Mouse (Mus musculus) forebrain, embryonic 14.5 days (tissue): Measurements from ENCODE around the gene Dop1b. TPM values are rescaled to one million over a fixed set of nuclear protein-coding genes. Genes with fewer than 3 reads are reported as not detected.
"Not testable (repeated sequence)": the region's sequence is repeated elsewhere in the genome, so short reads cannot be mapped to it uniquely, and the experiment has no call there.

Experiments used
- ATAC-seq: fragments of 200-750 bp; cut with Nextera tagmentation; 2 replicates; pipeline ENCODE4 v1.8.0; 2017; ENCODE audit warnings: mild to moderate bottlenecking, moderate library complexity
- DNase-seq: peaks from one replicate; pipeline ENCODE4 v3.0.0-alpha.2; 2015; ENCODE audit warnings: low spot score
- H3K27ac ChIP-seq: fragments of 300-500 bp; sonication (generic); 2 replicates; pipeline ENCODE4 v1.5.1; 2014; ENCODE audit warnings: low read depth, mild to moderate bottlenecking, control low read depth, low read length, moderate library complexity
- H3K27me3 ChIP-seq: fragments of 300-500 bp; sonication (generic); replicated peaks from 2 replicates; pipeline ENCODE4 v1.6.1; 2014; ENCODE audit warnings: low read length, control low read depth, mixed read lengths; ENCODE audit not compliant: control insufficient read depth, insufficient read depth
- H3K36me3 ChIP-seq: fragments of 300-500 bp; sonication (generic); 2 replicates; pipeline ENCODE4 v1.6.1; 2014; ENCODE audit warnings: low read length, control low read depth; ENCODE audit not compliant: control insufficient read depth, insufficient read depth
- H3K4me1 ChIP-seq: fragments of 300-500 bp; sonication (generic); 2 replicates; pipeline ENCODE4 v1.6.1; 2014; ENCODE audit warnings: antibody characterized with exemption, low read length, control low read depth; ENCODE audit not compliant: control insufficient read depth, insufficient read depth
- H3K4me2 ChIP-seq: fragments of 300-500 bp; sonication (generic); 2 replicates; pipeline ENCODE4 v1.6.1; 2014; ENCODE audit warnings: mild to moderate bottlenecking, control low read depth, low read length
- H3K4me3 ChIP-seq: fragments of 300-500 bp; sonication (generic); 2 replicates; pipeline ENCODE4 v1.5.1; 2014; ENCODE audit warnings: low read depth, low read length, control low read depth
- H3K9ac ChIP-seq: fragments of 300-500 bp; sonication (generic); 2 replicates; pipeline ENCODE4 v1.6.1; 2014; ENCODE audit warnings: mild to moderate bottlenecking, low read length, control low read depth, moderate library complexity
- H3K9me3 ChIP-seq: fragments of 300-500 bp; sonication (generic); replicated peaks from 2 replicates; pipeline ENCODE4 v1.6.1; 2016; ENCODE audit warnings: low read length, control low read depth, mixed read lengths; ENCODE audit not compliant: control insufficient read depth
- WGBS: fragments of 180-500 bp; shearing (Covaris S2); extraction: QIAGEN DNeasy Blood & Tissue Kit; methylation state at CpG from one replicate; pipeline ENCODE4 v1.1.7; 2014; 5-methylcytosine and 5-hydroxymethylcytosine counted together
- polyA plus RNA-seq: library from polyadenylated mRNA; unstranded; fragments of >200 nt; fragmentation: Nextera tagmentation; extraction: Ambion mirVana; gene quantifications from 2 replicates; pipeline ENCODE4 v1.2.1, GENCODE M21; 2014

Dop1b gene
- polyA plus RNA-seq = 19.6 and 29.9 TPM in 2 replicates

- Histone ChIP-seq H3K9ac (peak within 1 kb of the TSS; percentile 83), H3K9me3 (no peaks in the 10 kb centered on the region), H3K4me3 (peak within 1 kb of the TSS; percentile 80), H3K4me1 (peaks cover 6% of the 10 kb centered on the region), H3K27me3 (0 out of 2 replicates have a peak, but pooled peaks cover under 1% of the 10 kb centered on the region), H3K27ac (peak within 1 kb of the TSS; percentile 70; the same call in 1 of the 2 replicates), H3K4me2 (peak within 1 kb of the TSS; percentile 85), H3K36me3 (no peaks in the 10 kb centered on the region)
- DNase-seq = peak; percentile 97
- WGBS = 1% methylated on average over 69 of the region's 77 CpGs
- ATAC-seq = peak; percentile 91
Measured at GRCm38 (mm10) chr16:93711411-93712188, at the start of gene Dop1b. TSS of gene Dop1b (plus strand) at chr16:93711904.

- Histone ChIP-seq H3K4me2 (no peak overlapping the region), H3K27ac (no peak overlapping the region), H3K9me3 (peaks cover 10% of the 10 kb centered on the region), H3K4me3 (no peak overlapping the region), H3K4me1 (no peaks in the 10 kb centered on the region), H3K36me3 (no peaks in the 10 kb centered on the region), H3K9ac (no peak overlapping the region), H3K27me3 (no peaks in the 10 kb centered on the region)
- ATAC-seq = no peak
- DNase-seq = no peak
Measured at GRCm38 (mm10) chr16:93667976-93668375, 43.7 kb upstream of the Dop1b start.

GRCm38 (mm10) chr16:93669521-93669920, 42.2 kb upstream of the Dop1b start:
- no peak for ATAC-seq

GRCm38 (mm10) chr16:93670466-93670865, 41.2 kb upstream of the Dop1b start:
- not testable (repeated sequence) for H3K9ac ChIP-seq, ATAC-seq, H3K4me2 ChIP-seq, H3K4me1 ChIP-seq, H3K27ac ChIP-seq, H3K27me3 ChIP-seq, H3K36me3 ChIP-seq, H3K4me3 ChIP-seq, DNase-seq, H3K9me3 ChIP-seq
- WGBS = 33% methylated on average over 4 of the region's 4 CpGs

More at GRCm38 (mm10) chr16:93669521-93669920, 42.2 kb upstream of the Dop1b start:
- Histone ChIP-seq H3K4me2 (no peak overlapping the region), H3K27ac (no peak overlapping the region), H3K4me1 (no peaks in the 10 kb centered on the region), H3K27me3 (no peaks in the 10 kb centered on the region), H3K36me3 (no peaks in the 10 kb centered on the region), H3K9ac (no peak overlapping the region), H3K9me3 (peaks cover 10% of the 10 kb centered on the region), H3K4me3 (no peak overlapping the region)
- DNase-seq = no peak

GRCm38 (mm10) chr16:93671064-93671463, 40.6 kb upstream of the Dop1b start:
- Histone ChIP-seq H3K27me3 (no peaks in the 10 kb centered on the region), H3K9ac (no peak overlapping the region), H3K27ac (no peak overlapping the region), H3K36me3 (no peaks in the 10 kb centered on the region), H3K4me2 (no peak overlapping the region), H3K9me3 (peaks cover 10% of the 10 kb centered on the region), H3K4me1 (no peaks in the 10 kb centered on the region), H3K4me3 (no peak overlapping the region)
- no peak for DNase-seq
- 95% methylated on average over 5 of the region's 5 CpGs for WGBS
- ATAC-seq = no peak

GRCm38 (mm10) chr16:93676376-93676775, 35.3 kb upstream of the Dop1b start:
- Histone ChIP-seq H3K27ac (no peak overlapping the region), H3K27me3 (peaks cover 3% of the 10 kb centered on the region; the same call in 1 of the 2 replicates), H3K4me3 (no peak overlapping the region), H3K4me2 (no peak overlapping the region), H3K9ac (no peak overlapping the region), H3K9me3 (no peaks in the 10 kb centered on the region), H3K4me1 (no peaks in the 10 kb centered on the region), H3K36me3 (no peaks in the 10 kb centered on the region)
- DNase-seq = no peak
- WGBS = 86% methylated on average over 5 of the region's 5 CpGs
- ATAC-seq = no peak

- Histone ChIP-seq H3K27me3 (peaks cover 21% of the 10 kb centered on the region), H3K4me2 (no peak overlapping the region), H3K27ac (no peak overlapping the region), H3K4me1 (peaks cover 4% of the 10 kb centered on the region), H3K36me3 (no peaks in the 10 kb centered on the region), H3K9me3 (no peaks in the 10 kb centered on the region), H3K4me3 (no peak overlapping the region), H3K9ac (no peak overlapping the region)
- WGBS = 86% methylated on average over 4 of the region's 4 CpGs
- DNase-seq = no peak
- no peak for ATAC-seq
Measured at GRCm38 (mm10) chr16:93678206-93678605, 33.5 kb upstream of the Dop1b start.

- H3K4me1 ChIP-seq = peaks cover 6% of the 10 kb centered on the region
- H3K27me3 ChIP-seq = peaks cover 28% of the 10 kb centered on the region
- no peak overlapping the region for H3K9ac ChIP-seq
- ATAC-seq = no peak
- H3K4me3 ChIP-seq = no peak overlapping the region
- H3K36me3 ChIP-seq = no peaks in the 10 kb centered on the region
- 45% methylated on average over 9 of the region's 9 CpGs for WGBS
- H3K4me2 ChIP-seq = no peak overlapping the region
- H3K27ac ChIP-seq = no peak overlapping the region
- no peaks in the 10 kb centered on the region for H3K9me3 ChIP-seq
- no peak for DNase-seq
Measured at GRCm38 (mm10) chr16:93679165-93679564, 32.5 kb upstream of the Dop1b start.

GRCm38 (mm10) chr16:93682156-93682688, 29.5 kb upstream of the Dop1b start:
- no peak for ATAC-seq
- Histone ChIP-seq H3K36me3 (no peaks in the 10 kb centered on the region), H3K9ac (no peak overlapping the region), H3K4me2 (peak overlapping the region; percentile 70), H3K27ac (no peak overlapping the region), H3K27me3 (peaks cover 40% of the 10 kb centered on the region), H3K4me1 (peaks cover 6% of the 10 kb centered on the region), H3K4me3 (0 out of 2 replicates have a peak overlapping the region, but pooled peaks have one; percentile 38), H3K9me3 (no peaks in the 10 kb centered on the region)
- WGBS = 27% methylated on average over 13 of the region's 13 CpGs
- DNase-seq = no peak
